Mouse (Mus musculus): ENCODE data around the gene Chchd10. TPM values are rescaled to one million over a fixed set of nuclear protein-coding genes. Genes with fewer than 3 reads are reported as not detected.
A peak's percentile ranks its signal among the peaks of the same experiment; 100 is the strongest.

Gene Chchd10
- polyA plus RNA-seq, 1 experiment from 2014 or later = 565 TPM

DNA sequence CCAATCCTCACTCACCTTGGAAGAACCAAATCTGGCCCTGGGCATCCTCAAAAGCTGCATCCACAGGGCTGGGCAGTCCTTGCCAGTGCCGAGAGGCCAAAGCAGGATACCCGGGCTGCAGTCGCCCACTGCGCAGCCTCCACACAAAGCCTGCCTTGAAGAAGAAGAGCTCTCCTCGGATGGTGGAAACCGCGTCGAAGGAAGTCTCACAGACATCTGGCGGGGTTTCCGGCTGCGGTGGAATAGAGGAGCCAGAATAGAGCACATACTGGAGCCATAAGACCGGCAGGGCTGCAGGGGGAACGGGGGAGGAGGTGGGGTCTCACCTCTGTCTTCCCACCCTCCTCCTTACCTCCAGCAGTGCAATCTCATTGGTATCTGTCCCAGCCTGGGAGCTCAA, 6.5 kb upstream of the Chchd10 start:
- H3K9me3 ChIP-seq (replicated peaks) = no peaks in the 10 kb centered on the region
- H3K9ac ChIP-seq = no peak overlapping the region
- no peak for ATAC-seq (replicated peaks; ENCODE audit: insufficient number of reproducible peaks, insufficient read depth, low FRiP score, low read depth)
- H3K27ac ChIP-seq = no peak overlapping the region
- H3K4me3 ChIP-seq = no peak overlapping the region
- 64% methylated on average over 13 of the region's 13 CpGs for WGBS
- H3K36me3 ChIP-seq = peaks cover 35% of the 10 kb centered on the region; the same call in 1 of the 2 replicates
- H3K27me3 ChIP-seq = peaks cover under 1% of the 10 kb centered on the region; the same call in 1 of the 2 replicates
- peaks cover 24% of the 10 kb centered on the region for H3K4me1 ChIP-seq (replicated peaks)
- no peak overlapping the region for H3K4me2 ChIP-seq

GRCm38 (mm10) chr10:75930304-75930703, 2.6 kb upstream of the Chchd10 start:
- H3K4me3 ChIP-seq = no peak overlapping the region
- 7% methylated on average over 6 of the region's 6 CpGs for WGBS
- ATAC-seq (replicated peaks; ENCODE audit: insufficient number of reproducible peaks, insufficient read depth, low FRiP score, low read depth) = no peak
- H3K4me2 ChIP-seq = peak overlapping the region; percentile 95; the same call in 1 of the 2 replicates
- H3K27ac ChIP-seq = no peak overlapping the region
- H3K4me1 ChIP-seq (replicated peaks) = peaks cover 36% of the 10 kb centered on the region
- H3K9me3 ChIP-seq (replicated peaks) = no peaks in the 10 kb centered on the region
- no peak overlapping the region for H3K9ac ChIP-seq
- peaks cover 7% of the 10 kb centered on the region for H3K27me3 ChIP-seq
- peaks cover 17% of the 10 kb centered on the region; the same call in 1 of the 2 replicates for H3K36me3 ChIP-seq

DNA sequence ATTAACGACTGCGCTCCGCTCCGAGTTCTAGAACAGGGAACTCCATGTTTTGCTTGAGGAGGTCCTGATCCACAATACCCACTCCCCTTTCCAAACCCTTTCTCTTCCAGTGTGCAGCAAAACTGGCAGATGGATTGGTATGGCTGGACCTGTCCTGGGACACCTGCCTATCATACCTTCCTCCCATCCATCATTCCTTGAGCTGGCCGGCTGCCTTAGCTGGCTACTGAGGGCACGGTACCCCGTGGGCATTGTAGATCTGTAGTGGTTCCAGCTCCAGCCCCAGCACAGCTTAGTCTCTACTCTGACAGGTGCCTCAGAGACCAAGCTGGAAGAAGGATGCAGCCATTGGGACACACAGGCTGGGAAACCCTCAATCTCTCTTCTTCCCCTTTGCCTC, 1.6 kb upstream of the Chchd10 start:
- ATAC-seq (replicated peaks; ENCODE audit: insufficient number of reproducible peaks, insufficient read depth, low FRiP score, low read depth) = no peak
- H3K4me2 ChIP-seq = peak overlapping the region; percentile 95
- peak overlapping the region; percentile 86 for H3K9ac ChIP-seq
- no peaks in the 10 kb centered on the region for H3K9me3 ChIP-seq (replicated peaks)
- peaks cover 10% of the 10 kb centered on the region for H3K27me3 ChIP-seq
- H3K36me3 ChIP-seq = peaks cover 14% of the 10 kb centered on the region; the same call in 1 of the 2 replicates
- H3K4me1 ChIP-seq (replicated peaks) = peaks cover 38% of the 10 kb centered on the region
- H3K27ac ChIP-seq = no peak overlapping the region
- H3K4me3 ChIP-seq = peak overlapping the region; percentile 66
- WGBS = 33% methylated on average over 7 of the region's 7 CpGs

- H3K4me1 ChIP-seq (replicated peaks) = peaks cover 43% of the 10 kb centered on the region
- WGBS = 1% methylated on average over 42 of the region's 44 CpGs
- peaks cover 8% of the 10 kb centered on the region; the same call in 1 of the 2 replicates for H3K36me3 ChIP-seq
- peak overlapping the region; percentile 66 for H3K4me3 ChIP-seq
- H3K9me3 ChIP-seq (replicated peaks) = no peaks in the 10 kb centered on the region
- peak overlapping the region; percentile 95 for H3K4me2 ChIP-seq
- ATAC-seq (replicated peaks; ENCODE audit: insufficient number of reproducible peaks, insufficient read depth, low FRiP score, low read depth) = peak; percentile 69
- H3K9ac ChIP-seq = peak overlapping the region; percentile 86
- peaks cover 16% of the 10 kb centered on the region for H3K27me3 ChIP-seq
- peak overlapping the region; percentile 74 for H3K27ac ChIP-seq
These were observed 750 bp upstream of the Chchd10 start for GRCm38 (mm10) chr10:75932081-75932678.

GRCm38 (mm10) chr10:75934991-75935390, 2.1 kb downstream of the Chchd10 start:
- WGBS = 85% methylated on average over 1 of the region's 1 CpGs
- Histone ChIP-seq H3K9me3 (replicated peaks) (no peaks in the 10 kb centered on the region), H3K36me3 (no peaks in the 10 kb centered on the region), H3K27me3 (peaks cover 16% of the 10 kb centered on the region), H3K4me2 (peak overlapping the region; percentile 77), H3K4me3 (peak overlapping the region; percentile 73), H3K9ac (no peak overlapping the region), H3K27ac (no peak overlapping the region; the same call in 1 of the 2 replicates), H3K4me1 (replicated peaks) (peaks cover 55% of the 10 kb centered on the region)
- ATAC-seq (replicated peaks; ENCODE audit: insufficient number of reproducible peaks, insufficient read depth, low FRiP score, low read depth) = no peak

DNA sequence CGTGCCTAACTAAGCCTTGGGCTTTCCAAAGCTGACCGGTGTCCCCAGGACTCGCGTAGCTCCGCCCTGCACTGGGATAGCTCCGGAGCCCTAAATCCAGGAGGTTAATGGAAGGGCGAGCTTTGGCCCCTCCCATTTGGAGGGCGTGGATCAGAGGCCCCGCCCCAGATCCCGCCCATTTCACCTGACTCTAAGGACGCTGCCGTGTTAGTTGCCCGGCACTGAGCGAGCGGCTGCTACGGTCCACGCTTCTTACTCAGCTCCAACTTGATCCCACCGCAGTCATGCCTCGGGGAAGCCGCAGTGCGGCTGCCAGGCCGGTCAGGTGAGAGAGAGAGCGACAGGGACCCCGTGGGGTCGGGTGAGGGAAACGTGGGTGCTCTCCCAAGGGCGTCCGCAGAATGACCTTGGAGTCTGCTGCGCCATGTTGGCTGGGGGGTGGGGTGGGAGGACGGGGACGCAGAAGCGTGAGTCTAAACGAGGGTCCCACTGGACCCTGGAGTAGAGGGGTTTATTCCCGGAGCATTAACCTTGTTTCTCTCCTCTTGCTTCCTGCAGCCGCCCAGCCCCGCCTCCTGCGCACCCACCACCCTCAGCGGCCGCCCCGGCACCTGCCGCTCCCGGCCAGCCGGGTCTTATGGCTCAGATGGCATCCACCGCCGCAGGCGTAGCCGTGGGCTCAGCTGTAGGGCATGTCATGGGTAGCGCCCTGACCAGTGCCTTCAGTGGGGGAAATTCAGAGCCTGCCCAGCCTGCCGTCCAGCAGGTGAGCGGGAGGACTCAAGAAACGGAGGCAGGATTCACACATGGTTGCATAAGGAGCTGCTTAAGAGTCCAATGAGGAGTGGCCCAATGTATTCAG, 3.0 kb downstream of the Chchd10 start, which contains the start of gene Mmp11:
Gene Mmp11, minus strand, starts transcription at position 817 of the 862 bp plus-strand sequence.
- Histone ChIP-seq H3K4me3 (peak within 1 kb of the TSS; percentile 73), H3K4me2 (peak within 1 kb of the TSS; percentile 77), H3K27ac (peak within 1 kb of the TSS; percentile 90), H3K9ac (peak within 1 kb of the TSS; percentile 79), H3K27me3 (peaks cover 16% of the 10 kb centered on the region), H3K9me3 (replicated peaks) (no peaks in the 10 kb centered on the region), H3K36me3 (no peaks in the 10 kb centered on the region), H3K4me1 (replicated peaks) (peaks cover 47% of the 10 kb centered on the region)
- WGBS = 2% methylated on average over 51 of the region's 51 CpGs
- ATAC-seq (replicated peaks; ENCODE audit: insufficient number of reproducible peaks, insufficient read depth, low FRiP score, low read depth) = peak; percentile 81

GRCm38 (mm10) chr10:75936909-75937667, 4.2 kb downstream of the Chchd10 start:
- Histone ChIP-seq H3K9me3 (replicated peaks) (no peaks in the 10 kb centered on the region), H3K27ac (peak overlapping the region; percentile 90; the same call in 1 of the 2 replicates), H3K27me3 (peaks cover 10% of the 10 kb centered on the region; the same call in 1 of the 2 replicates), H3K9ac (peak overlapping the region; percentile 79), H3K4me1 (replicated peaks) (peaks cover 35% of the 10 kb centered on the region), H3K4me3 (peak overlapping the region; percentile 73), H3K36me3 (no peaks in the 10 kb centered on the region), H3K4me2 (peak overlapping the region; percentile 77)
- 41% methylated on average over 18 of the region's 18 CpGs for WGBS
- no peak for ATAC-seq (replicated peaks; ENCODE audit: insufficient number of reproducible peaks, insufficient read depth, low FRiP score, low read depth)

DNA sequence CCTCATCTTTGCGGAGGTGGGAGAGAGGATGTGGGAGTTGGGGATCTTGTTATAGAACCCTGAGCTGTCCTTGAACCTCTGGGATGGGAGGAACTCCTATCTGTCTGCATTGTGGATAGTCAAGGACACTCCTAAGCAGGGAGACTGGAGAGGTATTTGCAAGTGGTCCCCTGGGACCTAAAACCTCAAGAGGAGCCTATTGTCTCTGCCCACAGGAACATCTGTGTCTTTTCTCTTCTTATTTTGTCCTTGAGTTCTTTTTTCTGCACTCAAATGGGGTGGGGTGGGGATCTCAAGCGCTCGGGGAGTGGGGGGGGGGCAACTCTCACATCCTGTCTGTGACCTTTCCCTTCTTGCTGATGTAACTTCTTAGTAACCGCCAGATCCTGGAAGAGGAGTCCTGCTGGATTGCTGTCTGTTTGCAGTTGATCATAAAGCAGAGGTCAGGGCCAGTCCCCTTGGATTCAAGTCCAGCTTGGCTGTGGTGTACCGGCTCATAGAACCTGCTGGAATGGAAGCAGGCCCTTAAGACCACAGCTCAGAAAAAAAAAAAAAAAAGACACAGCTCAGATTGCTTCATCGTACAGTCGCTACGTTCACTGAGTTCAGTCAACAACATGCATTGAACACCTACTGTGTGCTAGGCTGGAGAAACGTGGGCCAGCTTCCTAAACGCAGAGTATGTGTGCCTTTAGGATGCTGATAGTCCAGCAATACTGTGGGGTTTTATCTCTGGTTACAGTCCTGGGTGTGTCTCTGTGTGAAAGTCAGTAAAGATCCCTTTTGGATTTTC, 5.1 kb downstream of the Chchd10 start:
- WGBS = 51% methylated on average over 10 of the region's 10 CpGs
- Histone ChIP-seq H3K4me3 (peak overlapping the region; percentile 73), H3K4me2 (peak overlapping the region; percentile 77), H3K27ac (peak overlapping the region; percentile 90; the same call in 1 of the 2 replicates), H3K36me3 (no peaks in the 10 kb centered on the region), H3K9me3 (replicated peaks) (no peaks in the 10 kb centered on the region), H3K4me1 (replicated peaks) (peaks cover 26% of the 10 kb centered on the region), H3K9ac (no peak overlapping the region), H3K27me3 (peaks cover 10% of the 10 kb centered on the region; the same call in 1 of the 2 replicates)
- ATAC-seq (replicated peaks; ENCODE audit: insufficient number of reproducible peaks, insufficient read depth, low FRiP score, low read depth) = no peak

DNA sequence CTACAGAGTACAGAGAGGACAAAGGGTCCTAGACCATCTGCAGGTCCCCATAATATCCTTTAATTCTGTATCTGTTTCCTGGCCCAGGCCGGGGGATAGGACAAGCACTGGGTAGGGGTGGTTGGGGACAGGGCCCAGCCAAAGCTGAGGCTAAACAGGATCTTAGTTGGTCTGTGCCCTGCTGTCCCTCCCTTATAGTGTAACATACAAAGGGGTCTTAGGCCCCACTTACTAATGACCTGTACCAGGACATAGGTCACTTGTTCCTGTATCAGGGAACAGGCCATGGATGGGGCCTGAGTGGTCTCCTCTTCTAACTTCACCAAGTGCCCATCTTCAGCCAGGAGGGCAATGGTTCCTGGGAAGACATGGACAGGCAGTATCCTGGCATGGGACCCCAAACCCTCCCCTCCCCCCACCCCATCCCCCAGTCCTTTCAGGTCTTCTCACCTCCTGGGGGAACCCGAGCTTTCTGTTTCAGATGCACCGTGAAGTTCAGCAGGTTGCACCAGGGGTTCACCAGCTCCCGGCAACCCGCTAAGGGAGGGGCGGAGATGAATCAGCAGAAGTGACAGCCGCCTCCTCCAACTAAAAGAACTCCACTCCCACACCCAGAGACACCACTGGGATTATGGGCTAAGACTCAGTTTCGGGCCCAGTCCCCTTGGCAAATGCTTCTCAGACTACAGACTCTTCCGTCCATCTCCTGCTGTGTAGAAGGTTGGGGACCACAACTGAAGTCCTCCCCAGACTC, 6.7 kb downstream of the Chchd10 start:
- peaks cover 10% of the 10 kb centered on the region; the same call in 1 of the 2 replicates for H3K27me3 ChIP-seq
- no peak for ATAC-seq (replicated peaks; ENCODE audit: insufficient number of reproducible peaks, insufficient read depth, low FRiP score, low read depth)
- H3K4me3 ChIP-seq = no peak overlapping the region
- H3K36me3 ChIP-seq = no peaks in the 10 kb centered on the region
- H3K27ac ChIP-seq = no peak overlapping the region
- no peak overlapping the region for H3K9ac ChIP-seq
- no peaks in the 10 kb centered on the region for H3K9me3 ChIP-seq (replicated peaks)
- 54% methylated on average over 9 of the region's 9 CpGs for WGBS
- H3K4me1 ChIP-seq (replicated peaks) = peaks cover 28% of the 10 kb centered on the region
- H3K4me2 ChIP-seq = no peak overlapping the region

DNA sequence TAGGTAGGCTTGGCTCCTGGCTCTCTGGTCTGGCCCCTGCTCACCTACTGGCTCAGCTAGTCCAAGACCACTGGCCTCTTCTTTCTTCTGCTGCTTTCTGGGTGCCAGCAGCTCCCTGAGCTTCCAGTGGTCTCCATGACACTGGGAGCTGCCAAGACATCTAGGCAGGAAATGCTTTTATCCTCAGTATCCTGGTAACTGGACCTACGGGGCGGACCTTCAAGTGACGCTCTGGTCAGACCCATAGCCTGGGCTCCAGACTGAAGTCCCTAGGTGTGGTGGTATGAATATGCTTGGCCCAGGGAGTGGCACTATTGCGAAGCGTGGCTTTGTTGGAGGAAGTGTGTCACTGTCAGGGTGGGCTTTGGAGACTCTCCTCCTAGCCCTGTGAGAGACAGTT, 7.6 kb downstream of the Chchd10 start, which contains the start of gene Gm867:
Gene Gm867, minus strand, starts transcription at position 153 of the 400 bp plus-strand sequence.
- WGBS = 68% methylated on average over 5 of the region's 5 CpGs
- no peak within 1 kb of the TSS for H3K4me3 ChIP-seq
- ATAC-seq (replicated peaks; ENCODE audit: insufficient number of reproducible peaks, insufficient read depth, low FRiP score, low read depth) = no peak
- H3K9me3 ChIP-seq (replicated peaks) = no peaks in the 10 kb centered on the region
- H3K4me2 ChIP-seq = no peak within 1 kb of the TSS
- no peak within 1 kb of the TSS for H3K9ac ChIP-seq
- H3K36me3 ChIP-seq = no peaks in the 10 kb centered on the region
- peaks cover 10% of the 10 kb centered on the region; the same call in 1 of the 2 replicates for H3K27me3 ChIP-seq
- peaks cover 23% of the 10 kb centered on the region for H3K4me1 ChIP-seq (replicated peaks)
- H3K27ac ChIP-seq = no peak within 1 kb of the TSS

Measured in heart, embryonic 15.5 days (tissue).